Mouse (Mus musculus) CH12.LX (cell line): ENCODE results near the gene Gas2. TPM values are rescaled to one million over a fixed set of nuclear protein-coding genes. Genes with fewer than 3 reads are reported as not detected.

ENCODE experiments used
- DNase-seq: peaks from one replicate; pipeline ENCODE4 v3.0.0-alpha.2; 2013; ENCODE audit errors: extremely low read depth
- H3K27ac ChIP-seq: 2 replicates; pipeline ENCODE4 v1.5.1; 2012; ENCODE audit warnings: low read depth, mild to moderate bottlenecking, control low read depth, moderate library complexity; ENCODE audit not compliant: insufficient read depth
- H3K27me3 ChIP-seq: replicated peaks from 2 replicates; pipeline ENCODE3; 2012; ENCODE audit warnings: inconsistent platforms
- H3K36me3 ChIP-seq, 2 experiments: replicated peaks in 1 of 2; 2 replicates each; pipeline versions ENCODE3 to v1.6.1; 2012; ENCODE audit warnings: inconsistent platforms in 1 of 2, low read length in 1 of 2, mild to moderate bottlenecking in 1 of 2, mixed read lengths in 1 of 2, moderate library complexity in 1 of 2; ENCODE audit not compliant: control insufficient read depth in 1 of 2, insufficient read depth in 1 of 2
- H3K4me1 ChIP-seq, 2 experiments: 2 replicates each; pipeline ENCODE4 v1.6.1; 2012; ENCODE audit warnings: inconsistent platforms in 1 of 2, moderate library complexity in 1 of 2; ENCODE audit not compliant: insufficient read depth in 2 of 2, control insufficient read depth in 1 of 2
- H3K4me2 ChIP-seq: 2 replicates; pipeline ENCODE4 v1.6.1; 2012; ENCODE audit warnings: low read depth, mild to moderate bottlenecking, control low read depth; ENCODE audit not compliant: poor library complexity, insufficient read depth, severe bottlenecking
- H3K4me3 ChIP-seq, 3 experiments: fragments of 150-350 bp in 1 of 3; sonication (generic) in 1 of 3; replicated peaks in 1 of 3; 2 replicates each; pipeline versions ENCODE3 to v1.5.1; 2011 to 2012; ENCODE audit warnings: low read depth in 2 of 3, low read length in 2 of 3, mild to moderate bottlenecking in 2 of 3, moderate library complexity in 2 of 3, control low read depth in 1 of 3, improper control_type of control experiment in 1 of 3, inconsistent platforms in 1 of 3, mixed read lengths in 1 of 3; ENCODE audit not compliant: poor library complexity in 1 of 3
- H3K79me2 ChIP-seq: replicated peaks from 2 replicates; pipeline ENCODE4 v1.6.1; 2012; ENCODE audit warnings: mild to moderate bottlenecking, moderate library complexity; ENCODE audit not compliant: control insufficient read depth, poor library complexity, insufficient read depth, severe bottlenecking; ENCODE audit errors: extremely low read depth
- H3K9ac ChIP-seq: 2 replicates; pipeline ENCODE4 v1.6.1; 2012; ENCODE audit warnings: low read depth, mild to moderate bottlenecking, control low read depth, moderate library complexity; ENCODE audit not compliant: insufficient read depth
- H3K9me3 ChIP-seq: replicated peaks from 2 replicates; pipeline ENCODE3; 2012; ENCODE audit warnings: low read length, inconsistent platforms, mixed read lengths
- BHLHE40 ChIP-seq: IDR thresholded peaks from 2 replicates; pipeline ENCODE4 v1.6.1; 2011; ENCODE audit warnings: mild to moderate bottlenecking, low read depth, low read length, improper control_type of control experiment
- CHD1 ChIP-seq: IDR thresholded peaks from 2 replicates; pipeline ENCODE4 v1.6.1; 2012; ENCODE audit warnings: low read depth, low read length, improper control_type of control experiment, inconsistent platforms
- CHD2 ChIP-seq: IDR thresholded peaks from 2 replicates; pipeline ENCODE4 v1.6.1; 2011; ENCODE audit warnings: low read length, improper control_type of control experiment
- E2F4 ChIP-seq: IDR thresholded peaks from 2 replicates; pipeline ENCODE4 v1.6.1; 2011; ENCODE audit warnings: low read depth, low read length, improper control_type of control experiment; ENCODE audit not compliant: insufficient replicate concordance
- ELF1 ChIP-seq: IDR thresholded peaks from 2 replicates; pipeline ENCODE4 v1.6.1; 2014; ENCODE audit warnings: low read depth, mild to moderate bottlenecking, inconsistent platforms, low read length, improper control_type of control experiment
- ETS1 ChIP-seq: conservative IDR thresholded peaks from 2 replicates; pipeline ENCODE4 v1.6.1; 2012; ENCODE audit warnings: low read depth, mild to moderate bottlenecking, inconsistent platforms, low read length, improper control_type of control experiment, moderate library complexity
- GABPA ChIP-seq: IDR thresholded peaks from 2 replicates; pipeline ENCODE4 v1.6.1; 2012; ENCODE audit warnings: low read depth, low read length, improper control_type of control experiment, inconsistent platforms; ENCODE audit not compliant: insufficient replicate concordance
- HCFC1 ChIP-seq: IDR thresholded peaks from 2 replicates; pipeline ENCODE4 v1.6.1; 2012; ENCODE audit warnings: low read depth, mild to moderate bottlenecking, inconsistent platforms, low read length, improper control_type of control experiment
- IRF4 ChIP-seq: IDR thresholded peaks from 2 replicates; pipeline ENCODE4 v1.6.1; 2014; ENCODE audit warnings: low read depth, mild to moderate bottlenecking, inconsistent platforms, low read length, improper control_type of control experiment
- MAX ChIP-seq: IDR thresholded peaks from 2 replicates; pipeline ENCODE4 v1.6.1; 2011; ENCODE audit warnings: low read length, improper control_type of control experiment
- MEF2A ChIP-seq: IDR thresholded peaks from 2 replicates; pipeline ENCODE4 v1.6.1; 2014; ENCODE audit warnings: low read depth, mild to moderate bottlenecking, inconsistent platforms, low read length, improper control_type of control experiment, borderline replicate concordance
- MXI1 ChIP-seq: IDR thresholded peaks from 2 replicates; pipeline ENCODE4 v1.6.1; 2011; ENCODE audit warnings: mild to moderate bottlenecking, low read depth, low read length, improper control_type of control experiment
- MYC ChIP-seq: IDR thresholded peaks from 2 replicates; pipeline ENCODE4 v1.6.1; 2011; ENCODE audit warnings: low read depth, mild to moderate bottlenecking, improper control_type of control experiment, low read length
- NELFE ChIP-seq: IDR thresholded peaks from 2 replicates; pipeline ENCODE4 v1.6.1; 2011; ENCODE audit warnings: low read depth, low read length, improper control_type of control experiment
- NRF1 ChIP-seq: IDR thresholded peaks from 2 replicates; pipeline ENCODE4 v1.6.1; 2014; ENCODE audit warnings: low read depth, mild to moderate bottlenecking, inconsistent platforms, low read length, improper control_type of control experiment, moderate library complexity
- PAX5 ChIP-seq: IDR thresholded peaks from 2 replicates; pipeline ENCODE4 v1.6.1; 2012; ENCODE audit warnings: low read length, inconsistent platforms, mixed read lengths
- RAD21 ChIP-seq: IDR thresholded peaks from 2 replicates; pipeline ENCODE4 v1.6.1; 2011; ENCODE audit warnings: low read depth, mild to moderate bottlenecking, low read length, improper control_type of control experiment, moderate library complexity
- SIN3A ChIP-seq: IDR thresholded peaks from 2 replicates; pipeline ENCODE4 v1.6.1; 2012; ENCODE audit warnings: low read length, improper control_type of control experiment, inconsistent platforms
- SMC3 ChIP-seq: IDR thresholded peaks from 2 replicates; pipeline ENCODE4 v1.6.1; 2011; ENCODE audit warnings: low read depth, low read length, improper control_type of control experiment
- UBTF ChIP-seq: IDR thresholded peaks from 2 replicates; pipeline ENCODE4 v1.6.1; 2012; ENCODE audit warnings: low read depth, mild to moderate bottlenecking, inconsistent platforms, low read length, improper control_type of control experiment, moderate library complexity
- USF1 ChIP-seq: IDR thresholded peaks from 2 replicates; pipeline ENCODE4 v1.6.1; 2014; ENCODE audit warnings: low read depth, mild to moderate bottlenecking, inconsistent platforms, low read length, improper control_type of control experiment
- ZC3H11A ChIP-seq: IDR thresholded peaks from 2 replicates; pipeline ENCODE4 v1.6.1; 2012; ENCODE audit warnings: low read depth, mild to moderate bottlenecking, inconsistent platforms, low read length, improper control_type of control experiment
- ZKSCAN1 ChIP-seq: IDR thresholded peaks from 2 replicates; pipeline ENCODE4 v1.6.1; 2012; ENCODE audit warnings: low read depth, inconsistent platforms, low read length, improper control_type of control experiment, borderline replicate concordance
- ZMIZ1 ChIP-seq: IDR thresholded peaks from 2 replicates; pipeline ENCODE4 v1.6.1; 2012; ENCODE audit warnings: low read depth, mild to moderate bottlenecking, inconsistent platforms, low read length, improper control_type of control experiment
- dilution Hi-C: fragments of 300-500 bp; cut with MboI; formaldehyde crosslinking; loops from 2 replicates; pipeline ENCODE4 v1.14.3; 2020; ENCODE audit warnings: low sequenced_read_pairs; ENCODE audit not compliant: extremely low pct_unique_long_range_greater_than_20kb, extremely low pct_ligation_motif_present
- in situ Hi-C: fragments of 300-500 bp; cut with MboI; formaldehyde crosslinking; loops from 3 replicates; pipeline ENCODE4 v1.14.3; 2019; ENCODE audit warnings: low sequenced_read_pairs, low pct_ligation_motif_present, low pct_unique_long_range_greater_than_20kb, mixed read lengths
- polyA plus RNA-seq: library from polyadenylated mRNA; unstranded; fragments of >175 nt; gene quantifications from 2 replicates; pipeline ENCODE4 v1.2.1, GENCODE M21; 2012; ENCODE audit warnings: low read depth; ENCODE audit not compliant: insufficient read length
- total RNA-seq, 2 experiments: library from RNA; depleted of rRNA; stranded (reverse); fragments of 300-350 nt in 1 of 2; fragments of >200 nt in 1 of 2; gene quantifications; 2 replicates each; pipeline ENCODE4 v1.2.3; 2012 to 2014

Gene Gas2
- total and polyA plus RNA-seq, 3 experiments, result 2.7 to 4.3 (median 3.3) TPM

GRCm38 (mm10) chr7:51819891-51820290, 41.9 kb upstream of the Gas2 start:
- Histone ChIP-seq H3K79me2 (no peaks in the 10 kb centered on the region), H3K36me3 (no peaks in the 10 kb centered on the region), H3K9ac (no peak overlapping the region), H3K4me2 (no peak overlapping the region), H3K27ac (no peak overlapping the region), H3K4me3 (no peak overlapping the region), H3K4me1 (no peaks in the 10 kb centered on the region), H3K9me3 (peaks cover 3% of the 10 kb centered on the region), H3K27me3 (no peaks in the 10 kb centered on the region)
- dilution Hi-C loops, result no loop called here
- TF ChIP-seq E2F4 (no peak), SMC3 (no peak), ZKSCAN1 (no peak), MYC (no peak), GABPA (no peak), MAX (no peak), CHD1 (no peak), ZMIZ1 (no peak), HCFC1 (no peak), ETS1 (no peak), BHLHE40 (no peak), MXI1 (no peak), USF1 (no peak), PAX5 (no peak), MEF2A (no peak), NELFE (no peak), UBTF (no peak), NRF1 (no peak)
- DNase-seq, result no peak
- in situ Hi-C loops, result no loop called here

DNA sequence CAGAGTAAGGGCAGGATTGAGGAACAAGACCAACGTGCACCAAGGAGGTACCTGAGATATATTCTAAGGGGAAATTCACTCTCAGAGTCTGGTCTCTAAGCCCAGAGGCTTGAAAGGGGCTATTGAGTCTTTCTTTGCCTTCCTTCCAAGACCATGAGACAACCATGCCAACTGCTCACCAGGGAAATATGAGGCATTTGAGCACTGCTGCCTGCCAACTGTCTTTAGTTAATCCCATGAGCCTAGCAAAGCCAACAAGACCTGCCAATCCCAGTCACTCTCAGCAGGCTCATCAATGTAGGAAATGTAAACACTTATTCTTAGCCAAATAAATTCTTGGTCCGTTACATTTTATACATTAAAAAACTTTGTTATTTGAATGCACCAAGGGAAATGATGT, 40.3 kb upstream of the Gas2 start:
- Histone ChIP-seq H3K27me3 (no peaks in the 10 kb centered on the region), H3K4me2 (no peak overlapping the region), H3K4me1 (no peaks in the 10 kb centered on the region)
- TF ChIP-seq IRF4 (no peak), RAD21 (no peak), HCFC1 (no peak), ZC3H11A (no peak), ELF1 (no peak), ZMIZ1 (no peak), CHD2 (no peak), NELFE (no peak), SIN3A (no peak), MYC (no peak), BHLHE40 (no peak), CHD1 (no peak), PAX5 (no peak)
- TF ChIP-seq, all 38 proteins: peak for 0
- dilution Hi-C loops (no loop called here), in situ Hi-C loops (no loop called here)
- H3K27ac ChIP-seq, result no peak overlapping the region
- no peak overlapping the region for H3K9ac ChIP-seq
- DNase-seq, result no peak
- H3K4me3 ChIP-seq, result no peak overlapping the region
- H3K9me3 ChIP-seq, result peaks cover 6% of the 10 kb centered on the region
- no peaks in the 10 kb centered on the region for H3K79me2 ChIP-seq
- H3K36me3 ChIP-seq, result no peaks in the 10 kb centered on the region
